Mouse (Mus musculus) embryonic facial prominence, embryonic 10.5 days (tissue): ENCODE results near the gene Nos1. TPM values are rescaled to one million over a fixed set of nuclear protein-coding genes. Genes with fewer than 3 reads are reported as not detected.
A peak's percentile ranks its signal among the peaks of the same experiment; 100 is the strongest.
"Not testable (repeated sequence)": the region's sequence is repeated elsewhere in the genome, so short reads cannot be mapped to it uniquely, and the experiment has no call there.

Experiments
- DNase-seq: peaks from one replicate; pipeline ENCODE4 v3.0.0-alpha.2; 2017; ENCODE audit warnings: low spot score
- H3K27ac ChIP-seq: fragments of 300-500 bp; sonication (generic); replicated peaks from 2 replicates; pipeline ENCODE4 v1.5.1; 2016; ENCODE audit warnings: mild to moderate bottlenecking
- H3K27me3 ChIP-seq: fragments of 300-500 bp; sonication (generic); replicated peaks from 2 replicates; pipeline ENCODE4 v1.6.1; 2016; ENCODE audit warnings: low read depth, mild to moderate bottlenecking; ENCODE audit not compliant: poor library complexity, severe bottlenecking
- H3K36me3 ChIP-seq: fragments of 300-500 bp; sonication (generic); replicated peaks from 2 replicates; pipeline ENCODE4 v1.6.1; 2016; ENCODE audit warnings: mild to moderate bottlenecking, moderate library complexity
- H3K4me1 ChIP-seq: fragments of 300-500 bp; sonication (generic); 2 replicates; pipeline ENCODE4 v1.6.1; 2016
- H3K4me3 ChIP-seq: fragments of 300-500 bp; sonication (generic); 2 replicates; pipeline ENCODE4 v1.5.1; 2016; ENCODE audit warnings: mild to moderate bottlenecking, moderate library complexity
- H3K9me3 ChIP-seq: fragments of 300-500 bp; sonication (generic); 2 replicates; pipeline ENCODE4 v1.6.1; 2016; ENCODE audit warnings: mild to moderate bottlenecking
- WGBS: fragments of 180-500 bp; shearing (Covaris S2); methylation state at CpG from one replicate; pipeline ENCODE4 v1.1.7; 2016; 5-methylcytosine and 5-hydroxymethylcytosine counted together
- polyA plus RNA-seq: library from polyadenylated mRNA; unstranded; fragments of >200 nt; fragmentation: Nextera tagmentation; extraction: Ambion mirVana; gene quantifications from 2 replicates; pipeline ENCODE4 v1.2.1, GENCODE M21; 2016

The Nos1 gene
- polyA plus RNA-seq, 1 experiment from 2014 or later: 0.32 TPM

- no peaks in the 10 kb centered on the region for H3K27me3 ChIP-seq
- no peak for DNase-seq
- no peak overlapping the region for H3K27ac ChIP-seq
- H3K9me3 ChIP-seq: no peaks in the 10 kb centered on the region; the same call in 1 of the 2 replicates
- WGBS: 91% methylated on average over 9 of the region's 9 CpGs
- H3K4me1 ChIP-seq: 0 out of 2 replicates have a peak, but pooled peaks cover 2% of the 10 kb centered on the region
- H3K4me3 ChIP-seq: no peak overlapping the region
- H3K36me3 ChIP-seq: no peaks in the 10 kb centered on the region
Measured at GRCm38 (mm10) chr5:117880916-117881555, 100.2 kb downstream of the Nos1 start.

GRCm38 (mm10) chr5:117882411-117882810 is 101.6 kb downstream of the Nos1 start:
- not testable (repeated sequence) for H3K9me3 ChIP-seq, H3K27me3 ChIP-seq, H3K36me3 ChIP-seq, H3K27ac ChIP-seq, H3K4me3 ChIP-seq, DNase-seq, H3K4me1 ChIP-seq
- WGBS: 81% methylated on average over 1 of the region's 1 CpGs

GRCm38 (mm10) chr5:117884991-117885390 is 104.2 kb downstream of the Nos1 start:
- Histone ChIP-seq H3K4me3 (no peak overlapping the region), H3K27me3 (no peaks in the 10 kb centered on the region), H3K36me3 (no peaks in the 10 kb centered on the region), H3K4me1 (peaks cover 8% of the 10 kb centered on the region; the same call in 1 of the 2 replicates), H3K27ac (no peak overlapping the region), H3K9me3 (no peaks in the 10 kb centered on the region; the same call in 1 of the 2 replicates)
- DNase-seq: no peak
- WGBS: 72% methylated on average over 2 of the region's 2 CpGs

GRCm38 (mm10) chr5:117888126-117888525 is 107.3 kb downstream of the Nos1 start:
- peaks cover 11% of the 10 kb centered on the region for H3K4me1 ChIP-seq
- H3K27me3 ChIP-seq: no peaks in the 10 kb centered on the region
- no peaks in the 10 kb centered on the region for H3K9me3 ChIP-seq
- H3K27ac ChIP-seq: no peak overlapping the region
- DNase-seq: no peak
- WGBS: 79% methylated on average over 3 of the region's 3 CpGs
- no peaks in the 10 kb centered on the region for H3K36me3 ChIP-seq
- no peak overlapping the region for H3K4me3 ChIP-seq

GRCm38 (mm10) chr5:117888946-117889345 is 108.1 kb downstream of the Nos1 start:
- Histone ChIP-seq H3K9me3 (no peaks in the 10 kb centered on the region), H3K4me3 (no peak overlapping the region), H3K27me3 (no peaks in the 10 kb centered on the region), H3K4me1 (peaks cover 11% of the 10 kb centered on the region), H3K27ac (no peak overlapping the region), H3K36me3 (no peaks in the 10 kb centered on the region)
- 54% methylated on average over 6 of the region's 6 CpGs for WGBS
- DNase-seq: no peak

GRCm38 (mm10) chr5:117889571-117889970 is 108.7 kb downstream of the Nos1 start:
- no peaks in the 10 kb centered on the region for H3K9me3 ChIP-seq
- H3K27me3 ChIP-seq: no peaks in the 10 kb centered on the region
- no peaks in the 10 kb centered on the region for H3K36me3 ChIP-seq
- no peak overlapping the region for H3K4me3 ChIP-seq
- H3K4me1 ChIP-seq: peaks cover 11% of the 10 kb centered on the region
- WGBS: 80% methylated on average over 8 of the region's 8 CpGs
- DNase-seq: no peak
- H3K27ac ChIP-seq: no peak overlapping the region

- Histone ChIP-seq H3K4me1 (peaks cover 9% of the 10 kb centered on the region), H3K4me3 (no peak overlapping the region), H3K27ac (no peak overlapping the region), H3K36me3 (no peaks in the 10 kb centered on the region), H3K9me3 (no peaks in the 10 kb centered on the region), H3K27me3 (no peaks in the 10 kb centered on the region)
- no peak for DNase-seq
- whole genome bisulfite sequencing: 66% methylated on average over 8 of the region's 8 CpGs
Measured at GRCm38 (mm10) chr5:117890871-117891270, 110.0 kb downstream of the Nos1 start.

- H3K4me1 ChIP-seq: peaks cover 9% of the 10 kb centered on the region
- H3K9me3 ChIP-seq: no peaks in the 10 kb centered on the region
- no peak for DNase-seq
- H3K36me3 ChIP-seq: no peaks in the 10 kb centered on the region
- 80% methylated on average over 5 of the region's 5 CpGs for WGBS
- no peak overlapping the region for H3K27ac ChIP-seq
- H3K4me3 ChIP-seq: no peak overlapping the region
- H3K27me3 ChIP-seq: no peaks in the 10 kb centered on the region
Measured at GRCm38 (mm10) chr5:117891545-117891944, 110.7 kb downstream of the Nos1 start.

GRCm38 (mm10) chr5:117894050-117894449 is 113.2 kb downstream of the Nos1 start:
- Histone ChIP-seq H3K27ac (no peak overlapping the region), H3K27me3 (peaks cover 11% of the 10 kb centered on the region), H3K36me3 (no peaks in the 10 kb centered on the region), H3K9me3 (no peaks in the 10 kb centered on the region), H3K4me3 (no peak overlapping the region), H3K4me1 (peaks cover 20% of the 10 kb centered on the region)
- DNase-seq: no peak
- WGBS: 87% methylated on average over 5 of the region's 5 CpGs

- Histone ChIP-seq H3K4me3 (no peak overlapping the region), H3K9me3 (no peaks in the 10 kb centered on the region), H3K27ac (0 out of 2 replicates have a peak overlapping the region, but pooled peaks have one; percentile 14), H3K36me3 (no peaks in the 10 kb centered on the region), H3K4me1 (peaks cover 35% of the 10 kb centered on the region), H3K27me3 (peaks cover 22% of the 10 kb centered on the region)
- DNase-seq: peak; percentile 47
- 8% methylated on average over 9 of the region's 9 CpGs for WGBS
Measured at GRCm38 (mm10) chr5:117898055-117898806, 117.4 kb downstream of the Nos1 start.

GRCm38 (mm10) chr5:117899361-117899760 is 118.5 kb downstream of the Nos1 start:
- WGBS: 83% methylated on average over 10 of the region's 10 CpGs
- no peak overlapping the region for H3K4me3 ChIP-seq
- H3K27ac ChIP-seq: no peak overlapping the region
- H3K4me1 ChIP-seq: peaks cover 43% of the 10 kb centered on the region
- no peaks in the 10 kb centered on the region for H3K36me3 ChIP-seq
- no peak for DNase-seq
- no peaks in the 10 kb centered on the region for H3K9me3 ChIP-seq
- peaks cover 22% of the 10 kb centered on the region for H3K27me3 ChIP-seq

GRCm38 (mm10) chr5:117900921-117901705 is 120.3 kb downstream of the Nos1 start:
- DNase-seq: peak; percentile 45
- Histone ChIP-seq H3K9me3 (no peaks in the 10 kb centered on the region), H3K27ac (no peak overlapping the region), H3K27me3 (peaks cover 25% of the 10 kb centered on the region), H3K4me1 (peaks cover 43% of the 10 kb centered on the region), H3K4me3 (no peak overlapping the region), H3K36me3 (no peaks in the 10 kb centered on the region)
- WGBS: 19% methylated on average over 13 of the region's 13 CpGs
